Mouse (Mus musculus) hindbrain, embryonic 16.5 days (tissue): ENCODE measurements around the gene Nanos1. TPM values are rescaled to one million over a fixed set of nuclear protein-coding genes. Genes with fewer than 3 reads are reported as not detected.

Source experiments
- ATAC-seq: fragments of 200-750 bp; cut with Nextera tagmentation; 2 replicates; pipeline ENCODE4 v1.8.0; 2017; ENCODE audit warnings: moderate TSS enrichment, moderate library complexity
- H3K27ac ChIP-seq: fragments of 300-500 bp; sonication (generic); 2 replicates; pipeline ENCODE4 v1.5.1; 2014; ENCODE audit warnings: low read depth, mild to moderate bottlenecking, control low read depth, low read length, moderate library complexity
- H3K27me3 ChIP-seq: fragments of 300-500 bp; sonication (generic); replicated peaks from 2 replicates; pipeline ENCODE4 v1.6.1; 2014; ENCODE audit warnings: low read length; ENCODE audit not compliant: control insufficient read depth, insufficient read depth
- H3K36me3 ChIP-seq: fragments of 300-500 bp; sonication (generic); 2 replicates; pipeline ENCODE4 v1.6.1; 2014; ENCODE audit warnings: mild to moderate bottlenecking, low read length, moderate library complexity, mixed read lengths; ENCODE audit not compliant: control insufficient read depth, insufficient read depth
- H3K4me1 ChIP-seq: fragments of 300-500 bp; sonication (generic); 2 replicates; pipeline ENCODE4 v1.6.1; 2014; ENCODE audit warnings: low read depth, low read length; ENCODE audit not compliant: control insufficient read depth, insufficient read depth
- H3K4me2 ChIP-seq: fragments of 300-500 bp; sonication (generic); 2 replicates; pipeline ENCODE4 v1.6.1; 2014; ENCODE audit warnings: mild to moderate bottlenecking, low read length, control low read depth, moderate library complexity
- H3K4me3 ChIP-seq: fragments of 300-500 bp; sonication (generic); 2 replicates; pipeline ENCODE4 v1.5.1; 2014; ENCODE audit warnings: mild to moderate bottlenecking, low read length, control low read depth, moderate library complexity
- H3K9ac ChIP-seq: fragments of 300-500 bp; sonication (generic); 2 replicates; pipeline ENCODE4 v1.6.1; 2014; ENCODE audit warnings: low read depth, mild to moderate bottlenecking, control low read depth, low read length, moderate library complexity
- H3K9me3 ChIP-seq: fragments of 300-500 bp; sonication (generic); 2 replicates; pipeline ENCODE4 v1.6.1; 2014; ENCODE audit warnings: mild to moderate bottlenecking, low read length, moderate library complexity; ENCODE audit not compliant: control insufficient read depth
- WGBS: fragments of 180-500 bp; shearing (Covaris S2); extraction: QIAGEN DNeasy Blood & Tissue Kit; methylation state at CpG from one replicate; pipeline ENCODE4 v1.1.7; 2014; 5-methylcytosine and 5-hydroxymethylcytosine counted together
- polyA plus RNA-seq: library from polyadenylated mRNA; unstranded; fragments of >200 nt; fragmentation: Nextera tagmentation; extraction: Ambion mirVana; gene quantifications from 2 replicates; pipeline ENCODE4 v1.2.1, GENCODE M21; 2015

Gene Nanos1
- polyA plus RNA-seq, 1 experiment from 2014 or later: 16.5 TPM

DNA sequence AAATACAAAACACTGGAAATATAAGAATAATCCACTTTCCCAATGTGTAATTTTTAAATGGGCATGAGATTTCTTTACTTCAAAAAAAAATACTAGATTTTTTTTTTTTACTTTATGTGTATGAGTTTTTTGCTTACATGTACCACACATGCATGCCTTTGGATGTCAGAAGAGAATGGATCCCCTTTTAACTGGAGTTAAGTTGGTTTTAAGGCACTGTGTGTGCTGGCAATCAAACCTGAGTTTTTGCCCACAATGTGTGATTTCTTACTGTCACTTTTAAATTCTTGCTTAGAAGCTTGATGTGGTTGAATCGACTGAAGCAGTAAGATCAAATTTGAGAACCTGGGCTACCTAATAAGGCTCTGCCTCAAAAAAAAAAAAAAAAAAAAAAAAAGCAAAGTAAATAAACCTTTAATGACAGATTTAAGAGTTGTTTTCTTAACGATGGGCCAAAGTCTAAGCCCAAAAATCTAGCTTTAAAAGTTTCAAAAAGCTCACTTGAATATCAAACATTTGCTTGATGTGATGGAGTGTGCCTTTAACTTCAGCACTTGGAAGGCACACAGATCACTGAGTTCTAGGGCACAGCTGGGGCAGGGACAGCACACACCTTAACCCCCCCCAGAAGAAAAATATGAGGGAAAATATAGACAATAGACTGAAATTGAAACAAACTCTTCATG is 31.8 kb downstream of the Nanos1 start:
- 65% methylated on average over 2 of the region's 2 CpGs for WGBS
- no peaks in the 10 kb centered on the region for H3K36me3 ChIP-seq
- no peak overlapping the region for H3K9ac ChIP-seq
- H3K27ac ChIP-seq: no peak overlapping the region
- H3K4me3 ChIP-seq: no peak overlapping the region
- H3K27me3 ChIP-seq: no peaks in the 10 kb centered on the region
- H3K4me1 ChIP-seq: peaks cover 19% of the 10 kb centered on the region
- H3K9me3 ChIP-seq: no peaks in the 10 kb centered on the region
- no peak for ATAC-seq
- no peak overlapping the region for H3K4me2 ChIP-seq

DNA sequence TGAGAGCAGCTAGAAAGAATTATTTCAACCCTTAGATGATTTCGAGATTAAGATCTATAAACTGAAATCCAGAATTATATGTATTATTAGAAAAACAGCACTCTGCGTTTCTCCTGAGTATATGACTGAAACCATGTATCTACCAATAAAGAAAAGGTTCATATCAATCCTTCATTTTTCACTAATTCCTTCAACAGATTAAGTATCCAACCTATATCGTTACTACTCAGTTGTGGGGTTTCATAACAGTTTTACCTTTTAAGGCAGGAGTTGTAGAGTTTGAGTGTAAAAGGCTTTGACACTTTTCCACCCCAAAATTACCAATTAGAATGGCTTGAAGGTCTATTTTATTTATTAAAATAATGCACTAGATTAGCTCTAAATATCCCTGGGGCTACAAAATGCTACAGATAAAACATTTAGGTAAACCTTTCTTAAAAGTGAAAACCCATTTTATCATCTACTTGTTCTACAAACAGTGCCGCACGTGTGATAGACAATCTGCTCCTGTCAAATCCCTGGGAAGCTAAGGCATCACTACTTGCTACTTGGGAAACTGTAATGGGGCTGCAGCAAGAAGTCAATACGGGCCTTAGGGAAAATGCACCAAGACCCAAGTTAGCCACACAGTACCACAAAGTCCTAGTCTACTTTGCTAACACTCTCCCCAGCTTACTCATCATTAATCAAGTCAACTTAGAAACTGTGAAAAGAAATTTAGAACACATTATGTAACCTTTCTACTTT is 32.6 kb downstream of the Nanos1 start:
- Histone ChIP-seq H3K9ac (0 out of 2 replicates have a peak overlapping the region, but pooled peaks have one; percentile 35), H3K36me3 (no peaks in the 10 kb centered on the region), H3K4me3 (peak overlapping the region; percentile 20; the same call in 1 of the 2 replicates), H3K27me3 (no peaks in the 10 kb centered on the region), H3K9me3 (no peaks in the 10 kb centered on the region), H3K27ac (no peak overlapping the region), H3K4me2 (peak overlapping the region; percentile 58), H3K4me1 (peaks cover 19% of the 10 kb centered on the region)
- ATAC-seq: no peak
- 44% methylated on average over 6 of the region's 6 CpGs for WGBS

DNA sequence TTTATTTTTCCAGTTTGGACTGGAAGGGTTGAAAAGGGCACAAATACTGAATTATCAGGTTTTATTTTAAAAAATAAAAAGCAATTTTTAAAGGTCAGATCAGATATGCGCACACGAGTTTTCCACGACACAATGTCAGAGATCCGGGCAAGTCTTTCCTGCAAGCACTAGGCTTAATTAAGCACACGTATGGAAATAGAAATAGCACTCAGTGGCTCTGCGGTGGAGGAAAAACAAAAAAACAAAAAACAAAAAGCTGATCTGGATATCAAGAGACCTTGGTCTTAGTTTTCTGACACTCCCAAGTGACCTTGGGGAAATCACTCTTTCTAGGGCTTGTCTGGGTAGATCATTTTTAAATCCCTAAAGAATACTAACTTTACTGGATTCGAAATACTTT is 33.7 kb downstream of the Nanos1 start:
- H3K36me3 ChIP-seq: no peaks in the 10 kb centered on the region
- no peak overlapping the region for H3K27ac ChIP-seq
- 2% methylated on average over 7 of the region's 7 CpGs for WGBS
- H3K4me1 ChIP-seq: peaks cover 19% of the 10 kb centered on the region
- ATAC-seq: no peak
- H3K9me3 ChIP-seq: no peaks in the 10 kb centered on the region
- H3K27me3 ChIP-seq: no peaks in the 10 kb centered on the region
- peak overlapping the region; percentile 84 for H3K9ac ChIP-seq
- H3K4me2 ChIP-seq: peak overlapping the region; percentile 77
- H3K4me3 ChIP-seq: peak overlapping the region; percentile 64

DNA sequence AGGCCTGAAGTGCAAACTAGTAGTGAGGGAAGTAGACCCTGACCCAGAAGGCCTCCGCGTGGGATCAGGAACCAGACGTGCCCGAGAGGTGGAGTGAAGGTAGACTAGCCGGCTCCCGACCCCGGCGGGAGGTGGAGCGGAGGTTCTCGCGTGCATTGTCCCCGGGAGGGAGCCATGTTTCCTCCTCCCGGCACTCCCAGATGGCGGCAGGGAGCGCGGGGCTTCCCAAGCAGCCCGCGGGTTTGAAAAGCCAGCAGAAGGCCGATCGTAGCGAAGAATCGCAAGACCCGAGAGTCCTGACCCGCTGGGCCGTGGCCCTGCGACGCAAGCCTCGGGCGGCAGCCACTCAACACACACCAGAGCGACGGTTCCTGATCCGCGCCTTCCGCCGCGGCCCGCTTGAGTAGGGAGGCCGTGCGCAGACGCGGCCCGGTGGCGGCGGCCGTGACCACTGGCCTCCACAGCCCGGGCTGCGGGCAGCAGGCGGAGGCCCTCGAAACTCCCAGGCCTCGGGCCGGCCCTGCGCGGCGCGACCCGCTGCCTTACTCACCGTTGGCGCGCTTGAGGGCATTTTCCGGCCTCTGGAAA is 34.2 kb downstream of the Nanos1 start:
- peak; percentile 81 for ATAC-seq
- no peaks in the 10 kb centered on the region for H3K27me3 ChIP-seq
- H3K9me3 ChIP-seq: no peaks in the 10 kb centered on the region
- peak overlapping the region; percentile 64 for H3K4me3 ChIP-seq
- under 1% methylated on average over 49 of the region's 60 CpGs for WGBS
- peak overlapping the region; percentile 98 for H3K27ac ChIP-seq
- H3K4me2 ChIP-seq: peak overlapping the region; percentile 77
- H3K4me1 ChIP-seq: peaks cover 19% of the 10 kb centered on the region
- peak overlapping the region; percentile 84 for H3K9ac ChIP-seq
- H3K36me3 ChIP-seq: no peaks in the 10 kb centered on the region

DNA sequence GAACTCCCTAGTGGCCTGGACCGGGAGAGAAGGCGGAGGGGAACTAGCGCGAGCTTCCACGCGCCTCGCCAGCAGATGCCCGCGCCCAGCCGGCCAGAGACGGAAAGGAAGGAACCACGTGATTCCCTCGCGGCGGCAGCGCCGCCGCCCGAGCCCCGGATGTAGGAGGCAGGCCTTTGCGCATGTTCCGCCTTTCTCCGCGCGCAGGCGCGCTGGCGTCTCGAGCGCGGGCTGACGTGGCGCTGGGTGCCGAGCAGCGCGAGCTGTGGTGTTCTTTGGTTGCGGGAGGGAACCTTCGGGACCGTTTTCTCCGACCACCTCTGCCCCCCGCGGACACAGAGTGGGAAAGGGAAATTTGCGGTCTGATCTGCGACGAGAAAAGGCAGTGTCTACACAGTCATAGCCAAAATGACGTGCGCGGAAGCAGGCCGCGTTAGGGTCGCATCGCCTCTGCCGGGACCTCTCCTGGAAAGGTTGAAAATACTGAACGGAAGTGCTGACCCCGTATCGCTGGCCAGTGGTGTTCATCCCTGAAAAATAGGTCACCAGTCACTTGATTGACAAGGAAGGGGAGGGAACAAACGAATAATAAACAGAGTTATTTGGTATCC is 34.9 kb downstream of the Nanos1 start, which contains the start of gene Eif3a:
Gene Eif3a (minus strand): TSS at position 108 of the 611 bp plus-strand sequence.
- Histone ChIP-seq H3K4me2 (peak within 1 kb of the TSS; percentile 77), H3K27me3 (no peaks in the 10 kb centered on the region), H3K4me3 (peak within 1 kb of the TSS; percentile 64), H3K27ac (peak within 1 kb of the TSS; percentile 98), H3K4me1 (peaks cover 19% of the 10 kb centered on the region), H3K9ac (peak within 1 kb of the TSS; percentile 84), H3K9me3 (no peaks in the 10 kb centered on the region), H3K36me3 (no peaks in the 10 kb centered on the region)
- under 1% methylated on average over 56 of the region's 57 CpGs for WGBS
- peak; percentile 96 for ATAC-seq

DNA sequence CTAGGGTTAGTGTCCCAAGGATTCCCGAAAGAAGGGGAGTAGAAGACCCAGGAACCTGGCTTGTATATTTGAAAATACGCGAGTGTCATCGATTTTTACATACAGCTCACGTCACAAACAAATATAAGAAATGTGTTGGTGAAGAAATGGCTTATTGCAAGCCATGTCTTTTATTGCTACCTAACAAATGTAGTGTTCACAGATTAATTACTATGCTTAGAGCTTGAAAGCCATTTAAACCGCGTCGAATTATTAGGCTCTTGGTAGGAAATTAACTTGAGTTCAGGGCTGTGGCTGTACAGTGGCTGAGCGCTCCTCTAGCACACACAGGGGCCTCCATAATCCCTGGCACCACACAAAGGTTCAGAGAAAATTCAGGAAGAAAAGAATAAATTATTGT is 35.4 kb downstream of the Nanos1 start:
- ATAC-seq: peak; percentile 32

DNA sequence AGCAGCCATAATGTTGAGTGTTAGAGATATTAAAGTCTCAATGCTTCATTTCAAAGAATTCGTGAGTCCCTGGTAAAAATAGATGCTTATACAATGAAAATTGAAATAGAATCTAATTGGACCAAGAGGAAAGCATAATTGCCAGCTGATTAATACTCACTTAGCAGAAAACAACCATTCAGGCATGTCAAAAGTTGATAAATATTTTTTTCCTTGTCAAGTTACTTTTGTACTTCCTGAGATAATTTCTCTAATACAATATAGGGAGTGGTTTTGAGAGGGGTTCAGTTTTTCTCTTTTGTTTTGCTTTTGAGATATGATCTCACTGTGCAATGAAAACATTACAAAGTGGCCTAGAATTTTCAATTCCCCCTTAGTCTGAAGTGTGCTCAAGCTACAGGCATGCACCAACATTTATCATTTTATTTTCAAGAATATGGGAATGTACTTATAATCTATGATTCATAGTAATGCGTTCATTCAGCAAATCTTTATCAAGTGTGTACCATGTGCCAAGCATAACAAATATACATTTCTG is 37.5 kb downstream of the Nanos1 start:
- Histone ChIP-seq H3K4me3 (no peak overlapping the region), H3K9me3 (no peaks in the 10 kb centered on the region), H3K27me3 (no peaks in the 10 kb centered on the region), H3K27ac (no peak overlapping the region), H3K4me2 (no peak overlapping the region), H3K9ac (no peak overlapping the region), H3K4me1 (peaks cover 12% of the 10 kb centered on the region), H3K36me3 (no peaks in the 10 kb centered on the region)
- 78% methylated on average over 2 of the region's 2 CpGs for WGBS
- ATAC-seq: no peak

More for the DNA sequence above, 35.4 kb downstream of the Nanos1 start:
- Histone ChIP-seq H3K36me3 (no peaks in the 10 kb centered on the region), H3K27me3 (no peaks in the 10 kb centered on the region), H3K9me3 (no peaks in the 10 kb centered on the region), H3K9ac (peak overlapping the region; percentile 84), H3K4me2 (peak overlapping the region; percentile 77), H3K4me1 (peaks cover 19% of the 10 kb centered on the region), H3K27ac (peak overlapping the region; percentile 98), H3K4me3 (peak overlapping the region; percentile 64)
- WGBS: 11% methylated on average over 9 of the region's 9 CpGs

DNA sequence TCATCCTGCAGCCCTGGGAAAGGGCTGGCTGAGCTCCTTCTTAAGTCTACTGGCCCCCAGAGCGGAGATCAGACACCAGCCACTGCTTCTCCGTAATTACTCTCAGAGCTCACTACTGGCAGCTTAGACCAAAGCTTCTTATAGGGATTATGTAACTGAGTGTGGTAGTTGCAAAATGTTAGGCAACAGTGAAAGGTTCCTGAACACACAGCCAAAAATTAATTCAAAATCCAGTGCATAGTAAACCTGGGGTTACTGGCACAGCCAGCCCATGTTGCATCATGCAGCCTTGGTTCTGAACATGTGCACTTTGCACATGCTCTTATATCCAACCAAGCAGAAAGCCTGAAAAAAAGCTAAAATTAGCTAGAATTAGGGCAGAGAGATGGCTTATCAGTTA is 39.5 kb downstream of the Nanos1 start:
- no peak for ATAC-seq
- Histone ChIP-seq H3K27me3 (no peaks in the 10 kb centered on the region), H3K9me3 (no peaks in the 10 kb centered on the region), H3K4me3 (no peak overlapping the region), H3K4me2 (no peak overlapping the region), H3K27ac (no peak overlapping the region), H3K4me1 (peaks cover 3% of the 10 kb centered on the region; the same call in 1 of the 2 replicates), H3K9ac (no peak overlapping the region), H3K36me3 (no peaks in the 10 kb centered on the region)
- WGBS: 87% methylated on average over 2 of the region's 2 CpGs
